Mouse (Mus musculus) neural tube, embryonic 12.5 days (tissue): ENCODE results near the gene Nlgn1. TPM values are rescaled to one million over a fixed set of nuclear protein-coding genes. Genes with fewer than 3 reads are reported as not detected.

ENCODE experiments used
- ATAC-seq: fragments of 200-750 bp; cut with Nextera tagmentation; 2 replicates; pipeline ENCODE4 v1.8.0; 2017; ENCODE audit warnings: low read depth, mild to moderate bottlenecking, moderate TSS enrichment, moderate library complexity; ENCODE audit not compliant: low FRiP score
- H3K27ac ChIP-seq: fragments of 300-500 bp; sonication (generic); 2 replicates; pipeline ENCODE4 v1.5.1; 2016
- H3K27me3 ChIP-seq: fragments of 300-500 bp; sonication (generic); replicated peaks from 2 replicates; pipeline ENCODE4 v1.6.1; 2016; ENCODE audit warnings: mild to moderate bottlenecking
- H3K36me3 ChIP-seq: fragments of 300-500 bp; sonication (generic); 2 replicates; pipeline ENCODE4 v1.6.1; 2016; ENCODE audit warnings: mild to moderate bottlenecking
- H3K4me1 ChIP-seq: fragments of 300-500 bp; sonication (generic); 2 replicates; pipeline ENCODE4 v1.6.1; 2016
- H3K4me2 ChIP-seq: fragments of 300-500 bp; sonication (generic); replicated peaks from 2 replicates; pipeline ENCODE4 v1.6.1; 2016; ENCODE audit warnings: mild to moderate bottlenecking
- H3K4me3 ChIP-seq: fragments of 300-500 bp; sonication (generic); 2 replicates; pipeline ENCODE4 v1.5.1; 2016
- H3K9ac ChIP-seq: fragments of 300-500 bp; sonication (generic); 2 replicates; pipeline ENCODE4 v1.6.1; 2016; ENCODE audit warnings: mild to moderate bottlenecking
- H3K9me3 ChIP-seq: fragments of 300-500 bp; sonication (generic); 2 replicates; pipeline ENCODE4 v1.6.1; 2016; ENCODE audit warnings: mild to moderate bottlenecking
- WGBS: fragments of 180-500 bp; shearing (Covaris S2); methylation state at CpG from one replicate; pipeline ENCODE4 v1.1.7; 2016; 5-methylcytosine and 5-hydroxymethylcytosine counted together
- polyA plus RNA-seq: library from polyadenylated mRNA; unstranded; fragments of >200 nt; fragmentation: Nextera tagmentation; extraction: Ambion mirVana; gene quantifications from 2 replicates; pipeline ENCODE4 v1.2.1, GENCODE M21; 2016

Gene Nlgn1
- polyA plus RNA-seq, 1 experiment from 2014 or later, result 8.5 TPM

- no peak for ATAC-seq
- Histone ChIP-seq H3K27me3 (no peaks in the 10 kb centered on the region), H3K36me3 (no peaks in the 10 kb centered on the region), H3K27ac (no peak overlapping the region), H3K4me1 (no peaks in the 10 kb centered on the region), H3K9ac (no peak overlapping the region), H3K4me2 (no peak overlapping the region), H3K9me3 (no peaks in the 10 kb centered on the region), H3K4me3 (no peak overlapping the region)
- WGBS, result 83% methylated on average over 5 of the region's 5 CpGs
Observed at GRCm38 (mm10) chr3:26023217-26023616, 309.0 kb downstream of the Nlgn1 start.

- Histone ChIP-seq H3K27me3 (no peaks in the 10 kb centered on the region), H3K9ac (no peak overlapping the region), H3K9me3 (no peaks in the 10 kb centered on the region), H3K36me3 (no peaks in the 10 kb centered on the region), H3K4me3 (no peak overlapping the region), H3K27ac (no peak overlapping the region), H3K4me1 (no peaks in the 10 kb centered on the region), H3K4me2 (no peak overlapping the region)
- ATAC-seq, result peak; percentile 21; the same call in 1 of the 2 replicates
- WGBS, result 71% methylated on average over 6 of the region's 6 CpGs
Observed at GRCm38 (mm10) chr3:26021632-26022184, 310.6 kb downstream of the Nlgn1 start.

- H3K27ac ChIP-seq, result no peak overlapping the region
- H3K4me2 ChIP-seq, result no peak overlapping the region
- no peaks in the 10 kb centered on the region for H3K27me3 ChIP-seq
- H3K9me3 ChIP-seq, result no peaks in the 10 kb centered on the region
- ATAC-seq, result no peak
- no peak overlapping the region for H3K4me3 ChIP-seq
- H3K36me3 ChIP-seq, result no peaks in the 10 kb centered on the region
- no peaks in the 10 kb centered on the region for H3K4me1 ChIP-seq
- WGBS, result 54% methylated on average over 4 of the region's 4 CpGs
- H3K9ac ChIP-seq, result no peak overlapping the region
Observed at GRCm38 (mm10) chr3:26011310-26012078, 320.8 kb downstream of the Nlgn1 start.

- ATAC-seq, result peak; percentile 81
- no peak overlapping the region for H3K27ac ChIP-seq
- H3K27me3 ChIP-seq, result no peaks in the 10 kb centered on the region
Observed at GRCm38 (mm10) chr3:26002863-26003608, 329.2 kb downstream of the Nlgn1 start.

GRCm38 (mm10) chr3:26002367-26002766, 329.9 kb downstream of the Nlgn1 start:
- 39% methylated on average over 2 of the region's 2 CpGs for WGBS
- H3K9me3 ChIP-seq, result no peaks in the 10 kb centered on the region

More at GRCm38 (mm10) chr3:26002863-26003608, 329.2 kb downstream of the Nlgn1 start:
- Histone ChIP-seq H3K4me3 (no peak overlapping the region), H3K4me1 (no peaks in the 10 kb centered on the region), H3K9me3 (no peaks in the 10 kb centered on the region), H3K36me3 (no peaks in the 10 kb centered on the region), H3K4me2 (no peak overlapping the region), H3K9ac (no peak overlapping the region)
- WGBS, result 55% methylated on average over 7 of the region's 7 CpGs

GRCm38 (mm10) chr3:25967546-25967945, 364.7 kb downstream of the Nlgn1 start:
- Histone ChIP-seq H3K4me2 (no peak overlapping the region), H3K36me3 (no peaks in the 10 kb centered on the region)
- 90% methylated on average over 2 of the region's 2 CpGs for WGBS

More at GRCm38 (mm10) chr3:26002367-26002766, 329.9 kb downstream of the Nlgn1 start:
- H3K27me3 ChIP-seq, result no peaks in the 10 kb centered on the region
- no peak overlapping the region for H3K4me3 ChIP-seq
- no peak overlapping the region for H3K9ac ChIP-seq
- no peak overlapping the region for H3K4me2 ChIP-seq
- H3K27ac ChIP-seq, result no peak overlapping the region
- H3K4me1 ChIP-seq, result no peaks in the 10 kb centered on the region
- no peak for ATAC-seq
- no peaks in the 10 kb centered on the region for H3K36me3 ChIP-seq

GRCm38 (mm10) chr3:25964237-25964636, 368.0 kb downstream of the Nlgn1 start:
- WGBS, result 90% methylated on average over 3 of the region's 3 CpGs
- ATAC-seq, result no peak
- Histone ChIP-seq H3K4me3 (no peak overlapping the region), H3K9ac (no peak overlapping the region), H3K9me3 (no peaks in the 10 kb centered on the region), H3K4me2 (no peak overlapping the region), H3K27ac (no peak overlapping the region), H3K27me3 (no peaks in the 10 kb centered on the region), H3K4me1 (no peaks in the 10 kb centered on the region), H3K36me3 (no peaks in the 10 kb centered on the region)

More at GRCm38 (mm10) chr3:25967546-25967945, 364.7 kb downstream of the Nlgn1 start:
- Histone ChIP-seq H3K4me3 (no peak overlapping the region), H3K4me1 (no peaks in the 10 kb centered on the region), H3K27me3 (no peaks in the 10 kb centered on the region), H3K27ac (no peak overlapping the region), H3K9me3 (no peaks in the 10 kb centered on the region), H3K9ac (no peak overlapping the region)
- ATAC-seq, result no peak

GRCm38 (mm10) chr3:25963568-25963967, 368.7 kb downstream of the Nlgn1 start:
- ATAC-seq, result peak; percentile 48; the same call in 1 of the 2 replicates
- Histone ChIP-seq H3K36me3 (no peaks in the 10 kb centered on the region), H3K4me2 (no peak overlapping the region), H3K4me3 (no peak overlapping the region), H3K9me3 (no peaks in the 10 kb centered on the region), H3K27ac (no peak overlapping the region), H3K27me3 (no peaks in the 10 kb centered on the region), H3K4me1 (no peaks in the 10 kb centered on the region), H3K9ac (no peak overlapping the region)
- WGBS, result 76% methylated on average over 2 of the region's 2 CpGs

- no peak overlapping the region for H3K9ac ChIP-seq
- H3K27ac ChIP-seq, result no peak overlapping the region
- no peaks in the 10 kb centered on the region for H3K4me1 ChIP-seq
- no peaks in the 10 kb centered on the region for H3K9me3 ChIP-seq
- H3K4me3 ChIP-seq, result no peak overlapping the region
- no peaks in the 10 kb centered on the region for H3K36me3 ChIP-seq
- no peaks in the 10 kb centered on the region for H3K27me3 ChIP-seq
- no peak for ATAC-seq
- H3K4me2 ChIP-seq, result no peak overlapping the region
- 78% methylated on average over 5 of the region's 5 CpGs for WGBS
Observed at GRCm38 (mm10) chr3:25916535-25916934, 415.7 kb downstream of the Nlgn1 start.

GRCm38 (mm10) chr3:25914365-25915065, 417.7 kb downstream of the Nlgn1 start:
- Histone ChIP-seq H3K27ac (no peak overlapping the region), H3K9ac (no peak overlapping the region), H3K36me3 (no peaks in the 10 kb centered on the region), H3K4me3 (no peak overlapping the region), H3K27me3 (no peaks in the 10 kb centered on the region), H3K9me3 (no peaks in the 10 kb centered on the region), H3K4me2 (no peak overlapping the region), H3K4me1 (no peaks in the 10 kb centered on the region)
- 74% methylated on average over 2 of the region's 2 CpGs for WGBS
- no peak for ATAC-seq

- ATAC-seq, result no peak
- no peaks in the 10 kb centered on the region for H3K27me3 ChIP-seq
- H3K4me1 ChIP-seq, result no peaks in the 10 kb centered on the region
- H3K4me3 ChIP-seq, result no peak overlapping the region
- H3K27ac ChIP-seq, result no peak overlapping the region
- no peak overlapping the region for H3K9ac ChIP-seq
- WGBS, result 83% methylated on average over 11 of the region's 11 CpGs
- no peaks in the 10 kb centered on the region for H3K36me3 ChIP-seq
- peaks cover 6% of the 10 kb centered on the region; the same call in 1 of the 2 replicates for H3K9me3 ChIP-seq
- no peak overlapping the region for H3K4me2 ChIP-seq
Observed at GRCm38 (mm10) chr3:25903140-25903809, 429.0 kb downstream of the Nlgn1 start.
